Mouse (Mus musculus): Measurements from ENCODE around the gene Ncdn. TPM values are rescaled to one million over a fixed set of nuclear protein-coding genes. Genes with fewer than 3 reads are reported as not detected.

The Ncdn gene
- polyA plus RNA-seq, 1 experiment from 2014 or later, result 102 TPM

GRCm38 (mm10) chr4:126769800-126770563, 16.7 kb upstream of the Ncdn start:
- ATAC-seq (replicated peaks), result no peak
- H3K27ac ChIP-seq (replicated peaks), result no peak overlapping the region
- WGBS, result 88% methylated on average over 9 of the region's 9 CpGs
- no peak overlapping the region for H3K4me3 ChIP-seq
- no peak overlapping the region for H3K9ac ChIP-seq (replicated peaks)
- no peaks in the 10 kb centered on the region for H3K27me3 ChIP-seq
- H3K9me3 ChIP-seq, result no peaks in the 10 kb centered on the region
- 0 out of 2 replicates have a peak, but pooled peaks cover 2% of the 10 kb centered on the region for H3K36me3 ChIP-seq
- no peak overlapping the region for H3K4me2 ChIP-seq (replicated peaks)
- H3K4me1 ChIP-seq, result no peaks in the 10 kb centered on the region

GRCm38 (mm10) chr4:126763483-126763882, 10.2 kb upstream of the Ncdn start:
- no peaks in the 10 kb centered on the region for H3K27me3 ChIP-seq
- WGBS, result 88% methylated on average over 2 of the region's 2 CpGs
- no peak overlapping the region for H3K9ac ChIP-seq (replicated peaks)
- ATAC-seq (replicated peaks), result no peak
- H3K4me1 ChIP-seq, result no peaks in the 10 kb centered on the region
- H3K27ac ChIP-seq (replicated peaks), result no peak overlapping the region
- no peak overlapping the region for H3K4me3 ChIP-seq
- peaks cover 21% of the 10 kb centered on the region for H3K36me3 ChIP-seq
- no peak overlapping the region for H3K4me2 ChIP-seq (replicated peaks)
- no peaks in the 10 kb centered on the region for H3K9me3 ChIP-seq

- H3K4me2 ChIP-seq (replicated peaks), result no peak overlapping the region
- no peaks in the 10 kb centered on the region for H3K9me3 ChIP-seq
- no peaks in the 10 kb centered on the region for H3K27me3 ChIP-seq
- no peak for ATAC-seq (replicated peaks)
- no peak overlapping the region for H3K9ac ChIP-seq (replicated peaks)
- no peak overlapping the region for H3K27ac ChIP-seq (replicated peaks)
- 44% methylated on average over 11 of the region's 11 CpGs for WGBS
- no peaks in the 10 kb centered on the region for H3K4me1 ChIP-seq
- H3K36me3 ChIP-seq, result peaks cover 21% of the 10 kb centered on the region
- no peak overlapping the region for H3K4me3 ChIP-seq
Measured at GRCm38 (mm10) chr4:126762586-126763359, 9.5 kb upstream of the Ncdn start.

DNA sequence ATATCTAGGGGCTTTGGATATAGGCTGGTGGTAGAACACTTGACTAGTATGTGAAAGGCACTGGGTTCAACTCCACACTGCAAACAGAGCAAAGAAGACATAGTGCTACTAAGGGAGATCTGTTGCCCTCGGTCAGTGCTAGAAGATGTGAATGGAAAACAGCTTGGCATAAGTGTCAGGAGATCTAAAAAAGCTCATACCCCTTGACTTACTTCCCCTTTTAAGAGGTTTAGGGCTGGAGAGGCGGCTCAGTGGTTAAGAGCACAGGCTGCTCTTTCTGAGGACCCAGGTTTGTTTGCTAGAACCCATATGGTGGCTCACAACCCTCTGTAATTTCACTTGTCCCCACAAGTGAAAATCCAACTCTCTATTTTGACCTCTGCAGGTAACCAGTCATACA, 6.2 kb upstream of the Ncdn start:
- no peaks in the 10 kb centered on the region for H3K9me3 ChIP-seq
- no peaks in the 10 kb centered on the region for H3K27me3 ChIP-seq
- peaks cover 21% of the 10 kb centered on the region for H3K36me3 ChIP-seq
- 89% methylated on average over 2 of the region's 2 CpGs for WGBS
- no peak overlapping the region for H3K27ac ChIP-seq (replicated peaks)
- no peak overlapping the region for H3K4me2 ChIP-seq (replicated peaks)
- ATAC-seq (replicated peaks), result no peak
- no peak overlapping the region for H3K9ac ChIP-seq (replicated peaks)
- H3K4me3 ChIP-seq, result no peak overlapping the region
- peaks cover 10% of the 10 kb centered on the region for H3K4me1 ChIP-seq

DNA sequence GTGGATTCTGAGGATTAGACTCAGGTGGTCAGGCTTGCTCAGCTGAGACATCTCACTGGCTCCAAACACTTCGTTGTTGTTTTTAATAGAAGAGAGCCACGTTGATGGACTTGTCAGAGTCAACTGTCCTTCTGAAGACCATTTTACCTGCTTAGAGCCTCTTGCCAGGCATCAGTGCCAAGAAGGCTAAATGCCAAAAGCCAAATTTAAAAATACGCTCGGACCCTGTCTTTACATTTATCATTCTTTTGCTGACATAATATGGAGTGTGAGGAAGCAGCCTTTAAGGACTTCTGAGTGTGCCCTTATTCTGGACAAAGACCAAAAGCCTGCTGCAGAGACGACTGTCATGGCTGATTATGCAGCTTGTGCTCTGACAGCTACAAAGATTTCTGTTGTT, 5.1 kb upstream of the Ncdn start:
- Histone ChIP-seq H3K4me1 (peaks cover 14% of the 10 kb centered on the region), H3K36me3 (peaks cover 17% of the 10 kb centered on the region), H3K4me3 (no peak overlapping the region), H3K9ac (replicated peaks) (no peak overlapping the region), H3K27ac (replicated peaks) (no peak overlapping the region), H3K27me3 (no peaks in the 10 kb centered on the region), H3K9me3 (no peaks in the 10 kb centered on the region), H3K4me2 (replicated peaks) (no peak overlapping the region)
- ATAC-seq (replicated peaks), result no peak
- WGBS, result 77% methylated on average over 5 of the region's 5 CpGs

DNA sequence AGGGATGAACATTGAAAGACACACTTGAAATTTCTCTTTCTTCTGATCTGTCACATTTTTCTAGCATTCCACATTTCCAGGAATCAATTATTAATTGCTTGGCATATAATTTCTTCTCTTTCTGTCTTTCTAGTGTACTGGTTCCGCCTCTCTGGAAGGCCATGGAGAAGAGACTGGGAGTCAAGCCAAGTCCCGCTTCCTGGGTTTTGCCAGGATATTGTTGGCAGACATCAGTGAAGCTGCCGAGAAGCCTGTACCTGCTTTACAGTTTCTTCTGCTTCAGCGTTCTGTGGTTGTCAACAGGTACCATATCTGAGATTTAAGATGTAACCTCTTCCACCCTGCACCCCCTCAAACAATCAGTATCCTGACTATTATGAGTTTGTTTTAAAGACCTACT, 3.5 kb upstream of the Ncdn start:
- no peak overlapping the region for H3K9ac ChIP-seq (replicated peaks)
- ATAC-seq (replicated peaks), result no peak
- H3K4me2 ChIP-seq (replicated peaks), result no peak overlapping the region
- WGBS, result 43% methylated on average over 4 of the region's 4 CpGs
- H3K27me3 ChIP-seq, result no peaks in the 10 kb centered on the region
- H3K4me1 ChIP-seq, result peaks cover 22% of the 10 kb centered on the region
- peak overlapping the region; percentile 38; the same call in 1 of the 2 replicates for H3K27ac ChIP-seq (replicated peaks)
- H3K9me3 ChIP-seq, result no peaks in the 10 kb centered on the region
- no peak overlapping the region for H3K4me3 ChIP-seq
- H3K36me3 ChIP-seq, result peaks cover 17% of the 10 kb centered on the region

- WGBS, result 38% methylated on average over 12 of the region's 12 CpGs
- peak overlapping the region; percentile 99; the same call in 1 of the 2 replicates for H3K27ac ChIP-seq (replicated peaks)
- peaks cover 41% of the 10 kb centered on the region for H3K4me1 ChIP-seq
- no peak for ATAC-seq (replicated peaks)
- peak overlapping the region; percentile 98; the same call in 1 of the 2 replicates for H3K9ac ChIP-seq (replicated peaks)
- peak overlapping the region; percentile 94 for H3K4me2 ChIP-seq (replicated peaks)
- peaks cover 6% of the 10 kb centered on the region; the same call in 1 of the 2 replicates for H3K36me3 ChIP-seq
- no peaks in the 10 kb centered on the region for H3K27me3 ChIP-seq
- H3K4me3 ChIP-seq, result peak overlapping the region; percentile 99
- H3K9me3 ChIP-seq, result no peaks in the 10 kb centered on the region
Measured at GRCm38 (mm10) chr4:126754736-126755374, 1.6 kb upstream of the Ncdn start.

GRCm38 (mm10) chr4:126754231-126754611, 983 bp upstream of the Ncdn start:
- Histone ChIP-seq H3K4me2 (replicated peaks) (peak overlapping the region; percentile 94), H3K27me3 (no peaks in the 10 kb centered on the region), H3K9me3 (no peaks in the 10 kb centered on the region), H3K4me1 (peaks cover 48% of the 10 kb centered on the region), H3K36me3 (0 out of 2 replicates have a peak, but pooled peaks cover 3% of the 10 kb centered on the region), H3K4me3 (peak overlapping the region; percentile 99), H3K9ac (replicated peaks) (peak overlapping the region; percentile 98), H3K27ac (replicated peaks) (peak overlapping the region; percentile 99)
- ATAC-seq (replicated peaks), result no peak
- under 1% methylated on average over 12 of the region's 12 CpGs for WGBS

GRCm38 (mm10) chr4:126752608-126753141, 563 bp downstream of the Ncdn start:
- H3K4me1 ChIP-seq, result peaks cover 62% of the 10 kb centered on the region
- peak overlapping the region; percentile 99 for H3K27ac ChIP-seq (replicated peaks)

DNA sequence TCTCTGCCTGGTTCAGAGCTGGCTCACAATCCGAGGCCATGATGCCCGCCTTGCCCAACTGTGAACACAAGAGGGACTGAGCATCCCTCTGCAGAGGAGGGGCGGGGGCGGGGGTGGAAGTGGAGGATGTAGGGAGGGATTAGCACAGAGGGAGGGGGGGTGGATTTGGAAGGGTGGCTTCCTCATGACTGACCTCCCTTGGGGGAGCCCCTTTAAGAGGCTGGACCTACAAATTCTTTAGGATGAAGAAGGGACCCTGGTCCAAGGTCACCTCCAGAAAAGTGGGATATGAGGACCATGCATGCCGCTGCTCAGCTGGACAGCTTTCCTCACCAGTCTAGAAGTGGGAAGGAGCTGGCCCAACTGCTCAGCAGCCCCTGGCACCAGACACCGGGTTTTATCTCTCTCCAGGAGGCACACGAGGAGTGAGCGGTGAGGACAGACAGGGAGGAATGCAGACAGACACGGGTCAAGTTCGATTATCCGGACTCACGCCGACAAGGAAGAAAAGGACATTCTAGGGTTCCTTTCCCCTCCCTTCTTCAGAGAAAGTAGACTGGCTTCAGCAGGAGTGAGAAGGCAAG, 1.1 kb downstream of the Ncdn start:
- Histone ChIP-seq H3K4me1 (peaks cover 62% of the 10 kb centered on the region), H3K4me2 (replicated peaks) (peak overlapping the region; percentile 94), H3K36me3 (peaks cover 19% of the 10 kb centered on the region), H3K4me3 (peak overlapping the region; percentile 99), H3K27me3 (no peaks in the 10 kb centered on the region), H3K27ac (replicated peaks) (peak overlapping the region; percentile 99; the same call in 1 of the 2 replicates), H3K9me3 (no peaks in the 10 kb centered on the region), H3K9ac (replicated peaks) (peak overlapping the region; percentile 98)
- WGBS, result under 1% methylated on average over 13 of the region's 13 CpGs
- no peak for ATAC-seq (replicated peaks)

More at GRCm38 (mm10) chr4:126752608-126753141, 563 bp downstream of the Ncdn start:
- 0% methylated on average over 23 of the region's 23 CpGs for WGBS
- peak overlapping the region; percentile 98 for H3K9ac ChIP-seq (replicated peaks)
- H3K27me3 ChIP-seq, result no peaks in the 10 kb centered on the region
- H3K4me3 ChIP-seq, result peak overlapping the region; percentile 99
- H3K4me2 ChIP-seq (replicated peaks), result peak overlapping the region; percentile 94
- H3K9me3 ChIP-seq, result no peaks in the 10 kb centered on the region
- H3K36me3 ChIP-seq, result peaks cover 16% of the 10 kb centered on the region
- ATAC-seq (replicated peaks), result peak; percentile 7; the same call in 1 of the 2 replicates

- no peak for ATAC-seq (replicated peaks)
- H3K4me1 ChIP-seq, result peaks cover 62% of the 10 kb centered on the region
- H3K4me2 ChIP-seq (replicated peaks), result peak overlapping the region; percentile 94
- WGBS, result 49% methylated on average over 10 of the region's 10 CpGs
- H3K4me3 ChIP-seq, result peak overlapping the region; percentile 99
- H3K36me3 ChIP-seq, result peaks cover 24% of the 10 kb centered on the region
- no peak overlapping the region for H3K27ac ChIP-seq (replicated peaks)
- H3K27me3 ChIP-seq, result no peaks in the 10 kb centered on the region
- H3K9me3 ChIP-seq, result no peaks in the 10 kb centered on the region
- H3K9ac ChIP-seq (replicated peaks), result peak overlapping the region; percentile 98
Measured at GRCm38 (mm10) chr4:126751556-126752023, 1.6 kb downstream of the Ncdn start.

All from forebrain, embryonic 15.5 days (tissue).